Mouse (Mus musculus): Measurements from ENCODE around the gene Hdac5. TPM values are rescaled to one million over a fixed set of nuclear protein-coding genes. Genes with fewer than 3 reads are reported as not detected.

The Hdac5 gene
- polyA plus RNA-seq, 1 experiment = 102 TPM

- H3K27me3 ChIP-seq (ENCODE audit: control insufficient read depth, insufficient read depth, low read length) = no peaks in the 10 kb centered on the region
- H3K27ac ChIP-seq (ENCODE audit: insufficient read depth, low read depth, low read length) = no peak overlapping the region
- 89% methylated on average over 9 of the region's 9 CpGs for WGBS
- peaks cover 4% of the 10 kb centered on the region for H3K4me1 ChIP-seq (ENCODE audit: control insufficient read depth, insufficient read depth, insufficient read length, low read length)
- peaks cover 24% of the 10 kb centered on the region for H3K36me3 ChIP-seq (ENCODE audit: control insufficient read depth, insufficient read depth, low read length)
- H3K4me3 ChIP-seq (ENCODE audit: low read depth, low read length) = no peak overlapping the region
- no peak for TF ChIP-seq POLR2A (IDR thresholded peaks at IDR 0.05; ENCODE audit: low read depth, low read length)
- TF ChIP-seq CTCF (IDR thresholded peaks at IDR 0.05; ENCODE audit: extremely low read depth, insufficient read length, insufficient replicate concordance, low read depth, low read length) = no peak
These were observed 36.1 kb downstream of the Hdac5 start for GRCm38 (mm10) chr11:102193657-102194440.

- H3K4me1 ChIP-seq (ENCODE audit: control insufficient read depth, insufficient read depth, insufficient read length, low read length) = peaks cover 4% of the 10 kb centered on the region
- WGBS = 28% methylated on average over 4 of the region's 4 CpGs
- H3K27ac ChIP-seq (ENCODE audit: insufficient read depth, low read depth, low read length) = no peak overlapping the region
- no peak overlapping the region for H3K4me3 ChIP-seq (ENCODE audit: low read depth, low read length)
- H3K36me3 ChIP-seq (ENCODE audit: control insufficient read depth, insufficient read depth, low read length) = peaks cover 13% of the 10 kb centered on the region
- H3K27me3 ChIP-seq (ENCODE audit: control insufficient read depth, insufficient read depth, low read length) = no peaks in the 10 kb centered on the region
- TF ChIP-seq CTCF (IDR thresholded peaks at IDR 0.05; ENCODE audit: extremely low read depth, insufficient read length, insufficient replicate concordance, low read depth, low read length) (no peak), POLR2A (IDR thresholded peaks at IDR 0.05; ENCODE audit: low read depth, low read length) (no peak)
These were observed 39.1 kb downstream of the Hdac5 start for GRCm38 (mm10) chr11:102190848-102191247.

- TF ChIP-seq CTCF (IDR thresholded peaks at IDR 0.05; ENCODE audit: extremely low read depth, insufficient read length, insufficient replicate concordance, low read depth, low read length) = no peak
- TF ChIP-seq POLR2A (IDR thresholded peaks at IDR 0.05; ENCODE audit: low read depth, low read length) = peak; percentile 32; the same call in 1 of the 2 replicates
- Histone ChIP-seq H3K4me1 (ENCODE audit: control insufficient read depth, insufficient read depth, insufficient read length, low read length) (peaks cover 4% of the 10 kb centered on the region), H3K36me3 (ENCODE audit: control insufficient read depth, insufficient read depth, low read length) (peaks cover 7% of the 10 kb centered on the region), H3K27me3 (ENCODE audit: control insufficient read depth, insufficient read depth, low read length) (no peaks in the 10 kb centered on the region), H3K4me3 (ENCODE audit: low read depth, low read length) (peak within 1 kb of the TSS; percentile 71), H3K27ac (ENCODE audit: insufficient read depth, low read depth, low read length) (peak within 1 kb of the TSS; percentile 48)
- under 1% methylated on average over 50 of the region's 50 CpGs for WGBS
These were observed 40.2 kb downstream of the Hdac5 start, which contains the start of gene G6pc3 for GRCm38 (mm10) chr11:102189461-102190436. G6pc3 (plus strand) TSS chr11:102189620.

DNA sequence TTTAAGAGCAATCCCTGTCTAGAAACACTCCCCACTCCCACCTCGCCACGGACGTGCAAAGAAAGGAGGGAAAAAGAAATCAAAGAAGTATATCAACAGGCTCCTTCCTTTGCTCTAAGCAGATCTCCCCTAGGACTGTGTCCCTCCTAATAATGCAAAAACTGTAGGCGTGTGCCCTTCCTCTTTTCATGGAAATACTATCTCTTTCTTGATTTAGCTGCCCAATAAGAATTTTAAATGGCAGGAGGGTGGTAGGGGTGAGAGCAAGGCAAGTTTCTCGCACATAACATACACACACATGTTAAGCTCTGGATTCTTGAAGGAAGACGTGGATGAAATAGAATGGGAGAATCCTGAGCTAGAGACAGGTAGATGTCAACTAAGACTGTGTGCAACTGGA is 41.0 kb downstream of the Hdac5 start:
- Histone ChIP-seq H3K4me3 (ENCODE audit: low read depth, low read length) (0 out of 2 replicates have a peak overlapping the region, but pooled peaks have one; percentile 71), H3K27me3 (ENCODE audit: control insufficient read depth, insufficient read depth, low read length) (no peaks in the 10 kb centered on the region), H3K36me3 (ENCODE audit: control insufficient read depth, insufficient read depth, low read length) (peaks cover 4% of the 10 kb centered on the region), H3K4me1 (ENCODE audit: control insufficient read depth, insufficient read depth, insufficient read length, low read length) (peaks cover 4% of the 10 kb centered on the region), H3K27ac (ENCODE audit: insufficient read depth, low read depth, low read length) (peak overlapping the region; percentile 48)
- no peak for TF ChIP-seq CTCF (IDR thresholded peaks at IDR 0.05; ENCODE audit: extremely low read depth, insufficient read length, insufficient replicate concordance, low read depth, low read length)
- TF ChIP-seq POLR2A (IDR thresholded peaks at IDR 0.05; ENCODE audit: low read depth, low read length) = no peak
- 65% methylated on average over 6 of the region's 6 CpGs for WGBS

- 8% methylated on average over 1 of the region's 1 CpGs for WGBS
- Histone ChIP-seq H3K27ac (ENCODE audit: insufficient read depth, low read depth, low read length) (peak overlapping the region; percentile 75), H3K36me3 (ENCODE audit: control insufficient read depth, insufficient read depth, low read length) (peaks cover 7% of the 10 kb centered on the region), H3K27me3 (ENCODE audit: control insufficient read depth, insufficient read depth, low read length) (no peaks in the 10 kb centered on the region), H3K4me3 (ENCODE audit: low read depth, low read length) (no peak overlapping the region), H3K4me1 (ENCODE audit: control insufficient read depth, insufficient read depth, insufficient read length, low read length) (peaks cover 6% of the 10 kb centered on the region)
- no peak for TF ChIP-seq POLR2A (IDR thresholded peaks at IDR 0.05; ENCODE audit: low read depth, low read length)
- TF ChIP-seq CTCF (IDR thresholded peaks at IDR 0.05; ENCODE audit: extremely low read depth, insufficient read length, insufficient replicate concordance, low read depth, low read length) = no peak
These were observed 43.7 kb downstream of the Hdac5 start for GRCm38 (mm10) chr11:102186235-102186634.

DNA sequence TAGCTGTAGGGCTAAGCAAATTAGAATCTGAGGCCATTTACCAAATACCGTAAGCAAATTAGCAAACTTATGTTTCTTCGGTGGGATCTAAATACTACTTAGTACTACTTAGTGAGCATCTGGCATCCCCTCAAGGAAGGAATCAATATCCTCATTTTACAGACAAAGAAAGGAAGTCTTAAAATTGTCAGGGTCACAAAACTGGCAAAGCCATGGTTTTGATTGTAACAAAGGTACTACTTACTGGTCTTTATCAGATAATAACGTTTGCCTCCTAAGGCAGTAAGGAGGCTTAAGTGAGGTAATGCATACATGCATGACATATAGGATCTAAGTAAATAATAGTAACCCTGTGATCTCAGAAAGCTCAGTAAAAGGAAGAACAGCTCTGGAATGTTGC is 44.3 kb downstream of the Hdac5 start:
- H3K4me1 ChIP-seq (ENCODE audit: control insufficient read depth, insufficient read depth, insufficient read length, low read length) = peaks cover 6% of the 10 kb centered on the region
- no peak overlapping the region for H3K4me3 ChIP-seq (ENCODE audit: low read depth, low read length)
- H3K27me3 ChIP-seq (ENCODE audit: control insufficient read depth, insufficient read depth, low read length) = no peaks in the 10 kb centered on the region
- H3K27ac ChIP-seq (ENCODE audit: insufficient read depth, low read depth, low read length) = peak overlapping the region; percentile 85; the same call in 1 of the 2 replicates
- TF ChIP-seq CTCF (IDR thresholded peaks at IDR 0.05; ENCODE audit: extremely low read depth, insufficient read length, insufficient replicate concordance, low read depth, low read length) (no peak), POLR2A (IDR thresholded peaks at IDR 0.05; ENCODE audit: low read depth, low read length) (no peak)
- H3K36me3 ChIP-seq (ENCODE audit: control insufficient read depth, insufficient read depth, low read length) = peaks cover 11% of the 10 kb centered on the region
- WGBS = 22% methylated on average over 3 of the region's 3 CpGs
